Mouse (Mus musculus): ENCODE measurements around the gene Schip1. TPM values are rescaled to one million over a fixed set of nuclear protein-coding genes. Genes with fewer than 3 reads are reported as not detected.

The Schip1 gene
- polyA plus RNA-seq, 1 experiment from 2014 or later: 188 TPM

DNA sequence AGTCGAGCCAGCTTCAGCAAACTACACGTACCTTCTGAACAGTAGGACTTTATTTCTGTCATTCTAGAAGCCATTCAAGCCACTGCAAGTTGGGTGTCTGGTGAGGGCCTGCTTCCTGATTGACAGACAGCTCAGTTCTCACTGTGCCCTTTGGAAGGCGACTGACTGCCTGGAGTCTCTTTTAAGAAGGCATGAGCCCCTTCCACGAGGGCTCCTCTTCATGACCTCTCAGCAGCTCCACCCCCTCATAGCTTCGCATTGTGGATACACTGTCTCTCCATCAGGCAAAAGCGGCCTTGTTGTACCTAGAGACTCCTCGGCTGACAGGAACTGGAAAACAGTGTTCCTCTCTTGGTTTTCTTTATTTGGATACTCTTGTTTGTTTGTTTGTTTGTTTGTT, 504.1 kb downstream of the Schip1 start:
- no peak overlapping the region for H3K9ac ChIP-seq (replicated peaks; ENCODE audit: low read depth, low read length)
- no peak overlapping the region for H3K4me2 ChIP-seq (ENCODE audit: low read depth, low read length)
- H3K4me1 ChIP-seq (ENCODE audit: control insufficient read depth, insufficient read depth, low read length): peaks cover 8% of the 10 kb centered on the region; the same call in 1 of the 2 replicates
- H3K27ac ChIP-seq (ENCODE audit: low read depth, low read length): no peak overlapping the region
- ATAC-seq (ENCODE audit: low read depth): no peak
- no peak overlapping the region for H3K4me3 ChIP-seq (ENCODE audit: low read depth, low read length)
- no peaks in the 10 kb centered on the region for H3K36me3 ChIP-seq (ENCODE audit: control insufficient read depth, insufficient read depth, low read length)
- 51% methylated on average over 7 of the region's 7 CpGs for WGBS
- H3K27me3 ChIP-seq (ENCODE audit: control insufficient read depth, insufficient read depth, low read length): no peaks in the 10 kb centered on the region
- no peaks in the 10 kb centered on the region for H3K9me3 ChIP-seq (ENCODE audit: control insufficient read depth, low read length)

- Histone ChIP-seq H3K27me3 (ENCODE audit: control insufficient read depth, insufficient read depth, low read length) (no peaks in the 10 kb centered on the region), H3K9ac (replicated peaks; ENCODE audit: low read depth, low read length) (no peak overlapping the region), H3K27ac (ENCODE audit: low read depth, low read length) (no peak overlapping the region), H3K9me3 (ENCODE audit: control insufficient read depth, low read length) (no peaks in the 10 kb centered on the region), H3K36me3 (ENCODE audit: control insufficient read depth, insufficient read depth, low read length) (no peaks in the 10 kb centered on the region), H3K4me2 (ENCODE audit: low read depth, low read length) (no peak overlapping the region), H3K4me3 (ENCODE audit: low read depth, low read length) (no peak overlapping the region), H3K4me1 (ENCODE audit: control insufficient read depth, insufficient read depth, low read length) (peaks cover 18% of the 10 kb centered on the region)
- no peak for ATAC-seq (ENCODE audit: low read depth)
- WGBS: 87% methylated on average over 4 of the region's 4 CpGs
Measured at GRCm38 (mm10) chr3:68570319-68570718, 505.7 kb downstream of the Schip1 start.

GRCm38 (mm10) chr3:68572249-68573225, 507.9 kb downstream of the Schip1 start:
- Histone ChIP-seq H3K36me3 (ENCODE audit: control insufficient read depth, insufficient read depth, low read length) (no peaks in the 10 kb centered on the region), H3K4me1 (ENCODE audit: control insufficient read depth, insufficient read depth, low read length) (peaks cover 33% of the 10 kb centered on the region), H3K9me3 (ENCODE audit: control insufficient read depth, low read length) (no peaks in the 10 kb centered on the region), H3K27ac (ENCODE audit: low read depth, low read length) (peak overlapping the region; percentile 95), H3K27me3 (ENCODE audit: control insufficient read depth, insufficient read depth, low read length) (no peaks in the 10 kb centered on the region), H3K4me3 (ENCODE audit: low read depth, low read length) (peak overlapping the region; percentile 47), H3K4me2 (ENCODE audit: low read depth, low read length) (peak overlapping the region; percentile 64), H3K9ac (replicated peaks; ENCODE audit: low read depth, low read length) (peak overlapping the region; percentile 68)
- WGBS: 4% methylated on average over 28 of the region's 28 CpGs
- peak; percentile 94 for ATAC-seq (ENCODE audit: low read depth)

- ATAC-seq (ENCODE audit: low read depth): no peak
- Histone ChIP-seq H3K9ac (replicated peaks; ENCODE audit: low read depth, low read length) (peak overlapping the region; percentile 50), H3K9me3 (ENCODE audit: control insufficient read depth, low read length) (no peaks in the 10 kb centered on the region), H3K27ac (ENCODE audit: low read depth, low read length) (peak overlapping the region; percentile 95), H3K27me3 (ENCODE audit: control insufficient read depth, insufficient read depth, low read length) (no peaks in the 10 kb centered on the region), H3K4me1 (ENCODE audit: control insufficient read depth, insufficient read depth, low read length) (peaks cover 33% of the 10 kb centered on the region), H3K4me2 (ENCODE audit: low read depth, low read length) (peak overlapping the region; percentile 64), H3K4me3 (ENCODE audit: low read depth, low read length) (peak overlapping the region; percentile 47), H3K36me3 (ENCODE audit: control insufficient read depth, insufficient read depth, low read length) (no peaks in the 10 kb centered on the region)
- 37% methylated on average over 3 of the region's 3 CpGs for WGBS
Measured at GRCm38 (mm10) chr3:68573226-68573624, 508.6 kb downstream of the Schip1 start.

GRCm38 (mm10) chr3:68574097-68574496, 509.5 kb downstream of the Schip1 start:
- peak overlapping the region; percentile 50; the same call in 1 of the 2 replicates for H3K9ac ChIP-seq (replicated peaks; ENCODE audit: low read depth, low read length)
- H3K36me3 ChIP-seq (ENCODE audit: control insufficient read depth, insufficient read depth, low read length): no peaks in the 10 kb centered on the region
- no peaks in the 10 kb centered on the region for H3K9me3 ChIP-seq (ENCODE audit: control insufficient read depth, low read length)
- peak overlapping the region; percentile 47 for H3K4me3 ChIP-seq (ENCODE audit: low read depth, low read length)
- 32% methylated on average over 6 of the region's 8 CpGs for WGBS
- H3K27ac ChIP-seq (ENCODE audit: low read depth, low read length): peak overlapping the region; percentile 95; the same call in 1 of the 2 replicates
- H3K27me3 ChIP-seq (ENCODE audit: control insufficient read depth, insufficient read depth, low read length): no peaks in the 10 kb centered on the region
- no peak for ATAC-seq (ENCODE audit: low read depth)
- H3K4me2 ChIP-seq (ENCODE audit: low read depth, low read length): peak overlapping the region; percentile 64
- H3K4me1 ChIP-seq (ENCODE audit: control insufficient read depth, insufficient read depth, low read length): peaks cover 35% of the 10 kb centered on the region

DNA sequence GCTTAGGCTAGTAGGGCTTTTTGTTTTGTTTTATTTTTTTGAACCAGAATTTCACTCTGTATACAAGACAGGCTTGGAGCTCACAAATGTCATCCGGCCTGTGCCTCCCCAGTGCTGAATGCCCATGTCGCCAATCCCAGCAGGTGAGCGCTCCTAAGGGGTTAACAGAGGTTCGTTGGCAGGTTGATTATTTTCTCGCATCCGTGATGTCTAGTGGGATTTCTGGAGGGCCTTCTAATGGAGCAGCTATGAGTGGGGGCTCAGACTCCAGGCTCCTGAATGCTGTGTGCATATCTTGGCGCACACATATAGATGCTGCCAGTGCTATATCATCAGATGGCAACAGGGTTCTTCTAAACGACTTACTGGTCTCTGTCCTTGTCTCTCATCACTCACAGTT, 510.0 kb downstream of the Schip1 start:
- Histone ChIP-seq H3K4me2 (ENCODE audit: low read depth, low read length) (peak overlapping the region; percentile 64), H3K4me1 (ENCODE audit: control insufficient read depth, insufficient read depth, low read length) (peaks cover 35% of the 10 kb centered on the region)

GRCm38 (mm10) chr3:68575636-68576340, 511.2 kb downstream of the Schip1 start:
- H3K36me3 ChIP-seq (ENCODE audit: control insufficient read depth, insufficient read depth, low read length): no peaks in the 10 kb centered on the region
- H3K27me3 ChIP-seq (ENCODE audit: control insufficient read depth, insufficient read depth, low read length): no peaks in the 10 kb centered on the region
- H3K9me3 ChIP-seq (ENCODE audit: control insufficient read depth, low read length): no peaks in the 10 kb centered on the region
- H3K4me1 ChIP-seq (ENCODE audit: control insufficient read depth, insufficient read depth, low read length): peaks cover 35% of the 10 kb centered on the region
- H3K4me3 ChIP-seq (ENCODE audit: low read depth, low read length): no peak overlapping the region
- no peak for ATAC-seq (ENCODE audit: low read depth)
- WGBS: 58% methylated on average over 10 of the region's 10 CpGs
- H3K27ac ChIP-seq (ENCODE audit: low read depth, low read length): peak overlapping the region; percentile 73
- 0 out of 2 replicates have a peak overlapping the region, but pooled peaks have one; percentile 7 for H3K9ac ChIP-seq (replicated peaks; ENCODE audit: low read depth, low read length)
- H3K4me2 ChIP-seq (ENCODE audit: low read depth, low read length): peak overlapping the region; percentile 64

More for the DNA sequence above, 510.0 kb downstream of the Schip1 start:
- Histone ChIP-seq H3K27me3 (ENCODE audit: control insufficient read depth, insufficient read depth, low read length) (no peaks in the 10 kb centered on the region), H3K27ac (ENCODE audit: low read depth, low read length) (no peak overlapping the region), H3K9me3 (ENCODE audit: control insufficient read depth, low read length) (no peaks in the 10 kb centered on the region), H3K4me3 (ENCODE audit: low read depth, low read length) (peak overlapping the region; percentile 47), H3K9ac (replicated peaks; ENCODE audit: low read depth, low read length) (peak overlapping the region; percentile 41; the same call in 1 of the 2 replicates), H3K36me3 (ENCODE audit: control insufficient read depth, insufficient read depth, low read length) (no peaks in the 10 kb centered on the region)
- 37% methylated on average over 8 of the region's 8 CpGs for WGBS
- ATAC-seq (ENCODE audit: low read depth): no peak

DNA sequence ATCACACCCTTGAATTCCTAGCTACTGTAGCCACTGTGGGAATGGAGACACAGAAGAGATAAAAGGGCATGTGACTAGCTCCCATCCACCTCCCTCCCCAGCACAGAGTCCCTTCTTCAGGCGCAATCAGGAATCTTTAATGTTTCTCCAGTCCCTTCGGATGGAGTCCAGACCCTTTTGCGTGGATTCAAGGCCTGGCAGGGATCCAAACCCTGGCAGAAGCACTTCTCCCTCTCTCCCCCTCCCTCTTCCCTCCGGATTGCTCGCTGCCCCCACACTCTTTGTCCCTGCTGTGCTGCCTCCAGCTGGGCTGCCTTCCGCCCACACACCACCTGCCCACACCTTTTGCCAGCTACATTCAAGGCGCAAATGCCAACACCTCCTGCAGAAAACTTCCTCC, 511.8 kb downstream of the Schip1 start:
- no peaks in the 10 kb centered on the region for H3K9me3 ChIP-seq (ENCODE audit: control insufficient read depth, low read length)
- peak overlapping the region; percentile 73 for H3K27ac ChIP-seq (ENCODE audit: low read depth, low read length)
- peak; percentile 19; the same call in 1 of the 2 replicates for ATAC-seq (ENCODE audit: low read depth)
- peaks cover 35% of the 10 kb centered on the region for H3K4me1 ChIP-seq (ENCODE audit: control insufficient read depth, insufficient read depth, low read length)
- no peaks in the 10 kb centered on the region for H3K27me3 ChIP-seq (ENCODE audit: control insufficient read depth, insufficient read depth, low read length)
- H3K36me3 ChIP-seq (ENCODE audit: control insufficient read depth, insufficient read depth, low read length): no peaks in the 10 kb centered on the region
- 10% methylated on average over 7 of the region's 7 CpGs for WGBS
- 0 out of 2 replicates have a peak overlapping the region, but pooled peaks have one; percentile 16 for H3K9ac ChIP-seq (replicated peaks; ENCODE audit: low read depth, low read length)
- no peak overlapping the region for H3K4me3 ChIP-seq (ENCODE audit: low read depth, low read length)
- H3K4me2 ChIP-seq (ENCODE audit: low read depth, low read length): peak overlapping the region; percentile 64; the same call in 1 of the 2 replicates
